In genomic region chr10:57046021-57046420, GRCm38 (mm10) we compare ENCODE assay signal across 18 mouse cellular contexts.
"Had no signal": no experiment of that assay in that cellular context is flagged by ENCODE, and none has a peak within 500 bp of the region (broad histone marks: within the 10 kb centered on the region; RNA-seq: fewer than 3 reads in every experiment).

No protein-coding gene starts in this region.

- DNase-seq: kidney, postnatal 25 days; layer of hippocampus, adult 9-11 months; layer of hippocampus, postnatal 36 days; liver, embryonic 13.5 days; lung, adult 2 months; lung, postnatal 14 days; lung, postnatal 4 days; midbrain, embryonic 14.5 days; right cerebral cortex, adult 18-20 months; right cerebral cortex, postnatal 14 days; right cerebral cortex, postnatal 4 days; thymus, postnatal 25 days had no signal

- H3K27ac ChIP-seq: kidney, postnatal 0 days; layer of hippocampus, adult 2 months; left cerebral cortex, adult 2 months; limb, embryonic 12.5 days; liver, embryonic 13.5 days; stomach, postnatal 0 days had no signal

- H3K4me1 ChIP-seq: liver, embryonic 13.5 days had no signal

- H3K27me3 ChIP-seq: limb, embryonic 12.5 days; liver, embryonic 13.5 days had no signal

- H3K4me3 ChIP-seq: layer of hippocampus, adult 2 months; left cerebral cortex, adult 2 months; limb, embryonic 12.5 days; liver, embryonic 13.5 days had no signal

- H3K4me2 ChIP-seq: limb, embryonic 12.5 days; liver, embryonic 13.5 days; midbrain, embryonic 11.5 days had no signal

- H3K9me3 ChIP-seq: limb, embryonic 12.5 days; liver, embryonic 13.5 days had no signal

- H3K9ac ChIP-seq: limb, embryonic 12.5 days; liver, embryonic 13.5 days had no signal

- H3K36me3 ChIP-seq: limb, embryonic 12.5 days; liver, embryonic 13.5 days had no signal
